Mouse (Mus musculus) layer of hippocampus, postnatal 36 days (tissue): ENCODE measurements around the gene Defa23. TPM values are rescaled to one million over a fixed set of nuclear protein-coding genes. Genes with fewer than 3 reads are reported as not detected.
"Not testable (repeated sequence)": the region's sequence is repeated elsewhere in the genome, so short reads cannot be mapped to it uniquely, and the experiment has no call there.

Source experiments
- DNase-seq, 2 experiments: peaks; one replicate each; pipeline ENCODE4 v3.0.0; 2022
- total RNA-seq, 2 experiments: library from RNA; stranded (reverse); gene quantifications; 2 replicates each; pipeline ENCODE4 v1.2.3; 2021

Gene Defa23
- not detected for total RNA-seq

- DNase-seq = not testable (repeated sequence)
Observed at GRCm38 (mm10) chr8:21054747-21055146, at the start of gene Defa23. Defa23 (plus strand) TSS chr8:21055047.

DNA sequence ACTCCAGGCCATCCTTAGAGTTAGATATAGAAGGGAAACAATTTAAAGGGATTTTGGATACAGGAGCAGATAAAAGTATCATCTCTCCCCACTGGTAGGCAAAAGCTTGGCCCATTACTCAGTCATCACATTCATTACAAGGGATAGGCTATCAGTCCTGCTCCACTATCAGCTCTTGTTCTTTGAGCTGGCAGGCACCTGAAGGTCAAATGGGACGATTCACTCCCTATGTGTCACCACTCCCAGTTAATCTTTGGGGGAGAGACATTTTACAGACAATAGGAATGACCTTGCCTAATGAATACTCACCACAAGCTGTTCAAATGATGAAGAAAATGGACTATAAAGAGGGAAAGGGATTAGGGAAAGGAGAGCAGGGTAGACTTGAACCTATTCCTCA, 48.0 kb upstream of the Defa23 start:
- DNase-seq = no peak

DNA sequence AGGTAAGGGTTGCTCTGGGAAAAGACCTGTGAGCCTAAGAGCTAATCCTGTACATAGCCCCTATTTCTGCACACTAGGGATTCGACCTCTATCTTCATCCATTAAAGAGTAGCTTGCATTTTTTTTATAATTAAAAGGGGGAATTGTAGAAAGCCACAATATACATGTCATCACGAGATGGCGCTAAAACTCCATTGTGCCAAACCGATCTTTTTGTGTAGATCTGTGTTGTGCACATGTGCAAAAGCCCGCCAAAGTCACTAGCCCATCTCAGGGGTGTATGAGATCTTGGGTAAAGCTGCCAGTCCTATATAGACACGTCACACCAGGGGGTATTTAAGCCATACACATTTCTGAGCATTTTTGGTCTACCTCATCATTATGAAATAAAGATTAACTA, 46.3 kb upstream of the Defa23 start:
- not testable (repeated sequence) for DNase-seq

- DNase-seq = not testable (repeated sequence)
Observed at GRCm38 (mm10) chr8:21010548-21010947, 44.3 kb upstream of the Defa23 start.

DNA sequence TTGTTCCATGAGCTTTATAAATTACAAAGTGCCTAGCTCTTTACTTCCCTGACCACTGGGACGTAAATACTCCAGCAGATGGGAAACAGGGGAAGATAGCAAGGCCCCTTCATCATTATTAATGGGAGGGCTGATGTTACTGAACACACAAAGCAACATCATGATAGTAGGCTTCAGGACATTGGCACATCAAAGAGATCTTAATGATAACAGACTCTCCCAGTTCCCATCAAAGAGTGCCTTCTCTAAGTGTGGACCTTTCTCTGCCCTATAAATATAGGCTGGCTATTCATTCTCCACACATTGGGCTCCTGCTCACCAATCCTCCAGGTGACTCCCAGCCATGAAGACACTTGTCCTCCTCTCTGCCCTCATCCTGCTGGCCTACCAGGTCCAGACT, 29.6 kb upstream of the Defa23 start, which contains the start of gene Defa21:
Gene Defa21 (plus strand): TSS at position 301 of the 400 bp plus-strand sequence.
- DNase-seq = not testable (repeated sequence)

DNA sequence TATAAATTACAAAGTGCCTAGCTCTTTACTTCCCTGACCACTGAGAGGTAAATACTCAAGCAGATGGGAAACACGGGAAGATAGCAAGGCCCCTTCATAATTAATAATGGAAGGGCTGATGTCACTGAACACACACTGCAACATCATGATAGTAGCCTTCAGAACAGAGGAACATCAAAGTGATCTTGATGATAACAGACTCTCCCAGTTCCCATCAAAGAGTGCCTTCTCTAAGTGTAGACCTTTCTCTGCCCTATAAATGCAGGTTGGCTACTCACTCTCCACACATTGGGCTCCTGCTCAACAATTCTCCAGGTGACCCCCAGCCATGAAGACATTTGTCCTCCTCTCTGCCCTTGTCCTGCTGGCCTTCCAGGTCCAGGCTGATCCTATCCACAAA, 9.9 kb downstream of the Defa23 start, which contains the start of gene Defa35:
Gene Defa35 (plus strand): TSS at position 301 of the 400 bp plus-strand sequence.
- not testable (repeated sequence) for DNase-seq

- DNase-seq = not testable (repeated sequence)
Observed at GRCm38 (mm10) chr8:21084142-21084541, 29.3 kb downstream of the Defa23 start, which contains the start of gene Defa25. Defa25 (plus strand) TSS chr8:21084442.

DNA sequence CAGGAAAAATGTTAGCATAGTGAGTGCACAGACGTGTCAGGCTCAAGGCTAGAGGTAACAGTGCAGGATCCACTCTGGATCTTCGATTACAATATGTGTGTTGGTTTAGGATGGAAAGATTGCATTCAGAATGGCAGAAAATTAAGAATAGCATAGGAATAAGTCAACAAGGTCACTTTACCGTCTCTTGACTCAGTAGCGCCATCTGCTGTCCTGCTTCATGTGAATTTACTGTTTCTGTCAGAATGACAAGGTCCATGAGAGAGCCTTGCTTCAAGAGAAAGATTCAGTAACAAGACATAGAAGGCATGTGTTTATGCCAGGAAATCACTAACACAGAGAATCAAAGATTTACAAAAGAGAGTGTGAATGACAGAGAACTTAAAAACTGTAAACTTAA, 38.3 kb downstream of the Defa23 start:
- no peak for DNase-seq

DNA sequence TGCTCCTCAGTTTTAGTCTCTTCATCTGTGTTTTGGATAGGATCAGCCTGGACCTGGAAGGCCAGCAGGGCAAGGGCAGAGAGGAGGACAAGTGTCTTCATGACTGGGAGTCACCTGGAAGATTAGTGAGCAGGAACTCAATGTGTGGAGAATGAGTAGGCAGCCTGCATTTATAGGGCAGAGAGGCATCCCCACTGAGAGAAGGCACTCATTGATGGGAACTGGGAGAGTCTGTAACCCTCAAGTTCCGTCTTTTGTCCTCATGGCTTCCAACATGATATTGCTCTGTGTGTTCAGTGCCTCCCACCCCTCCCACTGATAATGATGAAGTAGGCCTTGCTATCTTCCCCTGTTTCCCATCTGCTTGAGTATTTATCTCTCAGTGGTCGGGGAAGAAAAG, 41.1 kb downstream of the Defa23 start, which contains the start of gene Gm14851:
Gene Gm14851 (minus strand): TSS at position 101 of the 400 bp plus-strand sequence.
- DNase-seq = not testable (repeated sequence)

Other genes with a start within 250 kb of the Defa23 start
- gene Defb33, start 162.4 kb upstream of the Defa23 start, total RNA-seq = not detected
- gene Gm15056, start 152.4 kb upstream of the Defa23 start, total RNA-seq = not detected
- gene Gm6040, start 133.0 kb upstream of the Defa23 start, total RNA-seq = not detected
- not detected for gene AY761185, start 110.3 kb upstream of the Defa23 start, total RNA-seq
- gene Defa21, start 29.5 kb upstream of the Defa23 start, total RNA-seq = not detected
- gene Defa35, start 10.0 kb downstream of the Defa23 start, total RNA-seq = not detected
- gene Defa25, start 29.4 kb downstream of the Defa23 start, total RNA-seq = not detected
- not detected for gene Gm14851, start 41.0 kb downstream of the Defa23 start, total RNA-seq
- not detected for gene Defa30, start 79.6 kb downstream of the Defa23 start, total RNA-seq
- gene Defa22, start 107.2 kb downstream of the Defa23 start, total RNA-seq = not detected
- not detected for gene Defa31, start 136.6 kb downstream of the Defa23 start, total RNA-seq
- gene Gm15293, start 146.5 kb downstream of the Defa23 start, total RNA-seq = not detected
- gene Gm15292, start 194.7 kb downstream of the Defa23 start, total RNA-seq = not detected